Mouse (Mus musculus) monocyte, adult 5-6 weeks (primary cell): Measurements from ENCODE around the gene Tspan10. TPM values are rescaled to one million over a fixed set of nuclear protein-coding genes. Genes with fewer than 3 reads are reported as not detected.
A peak's percentile ranks its signal among the peaks of the same experiment; 100 is the strongest.

Experiments used
- ATAC-seq: fragments of 153-309, 156-312 bp; replicated peaks from 2 replicates; pipeline ENCODE4 v1.8.0; 2017; ENCODE audit warnings: mild to moderate bottlenecking; ENCODE audit not compliant: low TSS enrichment, insufficient number of reproducible peaks, severe bottlenecking, poor library complexity, low FRiP score
- total RNA-seq: library from RNA; stranded (forward); fragments of 200-1000, 200-491, 200-594 nt; gene quantifications from 3 replicates; pipeline ENCODE4 v1.2.3, GENCODE M21; 2017

Gene Tspan10
- total RNA-seq, 1 experiment from 2014 or later, result not detected

DNA sequence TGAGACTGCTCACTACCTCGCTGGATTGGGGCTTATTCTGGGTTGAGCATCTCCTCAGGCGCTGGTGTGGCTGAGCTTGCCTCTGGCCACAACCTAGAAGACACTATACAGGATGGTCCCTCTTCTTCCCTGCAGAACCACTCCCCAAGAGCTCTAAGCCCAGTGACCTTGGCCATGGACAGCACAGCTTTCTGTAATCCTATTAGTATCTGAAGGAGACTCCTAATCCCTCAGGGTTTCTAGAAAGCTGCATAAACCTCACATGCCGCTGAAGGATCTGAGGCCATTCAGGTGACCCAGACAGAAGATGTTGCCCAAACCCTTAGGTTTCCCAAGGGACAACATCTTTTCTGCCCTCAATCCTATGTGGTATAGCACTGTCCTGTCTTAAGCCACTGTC, 9.8 kb downstream of the Tspan10 start:
- no peak for ATAC-seq

DNA sequence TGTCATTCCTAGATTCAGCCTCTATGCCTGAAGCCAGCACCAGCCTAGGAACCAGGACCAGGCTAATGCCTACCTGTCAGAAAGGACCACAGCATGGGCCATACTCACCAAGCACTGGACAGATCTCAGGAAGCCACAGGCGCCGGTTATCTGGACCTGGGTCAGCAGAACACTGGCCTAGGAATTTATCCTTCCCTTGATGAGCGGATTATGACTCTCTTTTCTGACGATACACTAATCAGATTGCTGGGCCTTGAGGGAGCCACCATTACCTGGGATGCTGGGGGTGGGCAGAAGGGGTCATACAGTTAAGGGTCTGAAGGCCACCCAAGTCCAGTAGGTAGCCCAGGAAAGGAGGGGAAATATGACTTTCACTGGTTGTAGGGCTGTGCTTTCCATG, 10.9 kb downstream of the Tspan10 start, which contains the start of gene Pde6g:
Gene Pde6g (minus strand): TSS at position 195 of the 400 bp plus-strand sequence.
- ATAC-seq, result no peak

DNA sequence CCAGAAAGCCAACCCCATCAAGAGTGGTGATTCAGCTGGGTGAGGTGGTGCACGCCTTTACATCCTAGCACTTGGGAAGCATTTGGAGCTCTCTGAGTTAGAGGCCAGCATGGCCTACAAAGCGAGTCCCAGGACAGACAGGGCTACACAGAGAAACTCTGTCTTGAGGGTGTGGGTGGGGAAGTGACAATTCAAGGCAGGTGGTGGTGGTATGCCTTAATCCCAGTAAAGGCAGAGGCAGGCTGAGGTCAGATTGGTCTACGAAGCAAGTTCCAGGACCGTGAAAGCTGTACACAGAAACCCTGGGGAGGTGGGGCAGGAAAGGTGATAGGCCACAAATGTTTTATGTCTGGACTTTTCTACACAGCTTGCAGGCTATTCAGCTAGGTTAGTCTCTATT, 12.5 kb downstream of the Tspan10 start:
- no peak for ATAC-seq

DNA sequence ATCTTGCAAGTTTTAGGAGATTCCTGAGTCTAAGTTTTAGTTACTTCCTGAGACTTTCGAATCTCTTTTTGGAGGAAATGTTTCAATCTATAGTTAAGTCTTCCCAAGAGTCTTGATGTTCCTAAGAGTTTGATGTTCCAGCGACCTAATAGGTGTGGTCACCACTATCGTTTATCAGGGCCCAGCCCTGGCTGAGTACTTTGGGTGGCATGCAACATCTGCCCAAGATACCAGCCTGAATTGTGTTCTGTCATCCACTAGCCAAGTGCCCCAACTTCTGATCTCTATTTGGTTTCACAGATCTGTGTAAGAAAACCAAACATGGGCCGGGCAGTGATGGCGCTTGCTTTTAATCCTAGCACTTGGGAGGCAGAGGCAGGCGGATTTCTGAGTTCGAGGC, 13.0 kb downstream of the Tspan10 start:
- ATAC-seq, result no peak

DNA sequence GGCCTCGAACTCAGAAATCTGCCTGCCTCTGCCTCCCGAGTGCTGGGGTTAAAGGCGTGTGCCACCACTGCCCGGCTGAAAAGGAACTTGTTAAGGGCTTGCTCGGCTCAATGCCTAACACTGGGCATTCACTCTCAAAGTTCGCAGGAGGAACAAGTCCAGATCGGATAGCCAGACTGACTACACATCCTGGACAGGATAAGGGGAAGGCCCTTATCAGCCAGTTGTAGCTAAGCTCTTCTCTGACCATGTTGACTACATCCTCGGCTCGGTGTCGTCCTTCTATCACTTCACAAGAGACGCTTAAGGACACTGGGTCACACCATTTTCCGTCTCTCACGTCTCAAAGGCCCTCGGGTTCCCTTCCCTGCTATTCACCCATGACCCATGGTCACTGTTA, 14.9 kb downstream of the Tspan10 start:
- no peak for ATAC-seq

DNA sequence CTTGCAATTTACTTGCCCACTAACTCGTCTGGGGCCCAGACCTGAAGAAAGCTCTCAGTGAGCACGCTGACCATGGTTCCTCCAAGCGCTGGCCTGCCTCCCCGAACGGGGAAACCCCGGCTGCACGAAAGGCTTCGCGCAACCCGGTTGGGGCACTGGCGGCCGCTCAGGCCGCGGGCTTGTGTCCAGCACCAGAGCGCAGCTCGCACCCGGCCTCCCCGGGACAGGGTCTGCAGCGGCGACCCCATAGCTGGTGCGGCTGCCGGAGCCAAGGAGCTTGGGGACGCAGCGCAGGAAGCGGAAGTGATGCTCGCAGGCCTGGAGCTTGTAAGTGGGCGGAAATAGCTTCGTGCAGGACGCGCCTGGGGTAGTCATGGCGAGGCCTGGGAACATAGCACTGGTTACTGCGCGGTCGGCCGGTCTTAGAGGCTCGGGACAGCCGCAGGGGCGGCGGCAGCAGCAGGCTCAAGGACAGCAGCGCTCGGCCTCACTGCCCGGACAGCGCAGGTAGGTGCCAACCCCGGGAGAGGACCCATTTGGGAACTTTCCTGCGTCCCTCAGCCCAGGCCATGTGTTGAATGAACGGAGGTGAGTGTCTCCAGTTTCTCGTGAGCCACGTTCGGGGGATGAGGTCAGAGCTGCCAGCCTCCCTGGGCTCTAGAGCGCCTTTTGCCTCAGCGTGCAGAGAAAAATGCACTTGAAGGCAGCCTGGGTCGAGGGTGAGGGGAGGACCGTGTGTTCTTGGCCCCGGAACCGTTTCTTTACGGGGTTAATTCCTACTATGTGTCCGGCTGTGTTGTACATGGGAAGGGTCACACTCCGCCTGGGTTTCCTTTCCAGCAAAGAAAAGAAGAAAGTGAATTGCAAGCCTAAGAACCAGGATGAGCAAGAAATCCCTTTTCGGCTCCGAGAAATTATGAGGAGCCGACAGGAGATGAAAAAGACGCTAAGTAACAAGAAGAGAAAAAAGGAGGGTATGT, 15.6 kb downstream of the Tspan10 start, which contains the start of the genes Oxld1 and Ccdc137:
Gene Oxld1 (minus strand): TSS at position 297 of the 980 bp plus-strand sequence.
Gene Ccdc137 (plus strand): TSS at position 344 of the 980 bp plus-strand sequence.
- peak; percentile 93 for ATAC-seq

DNA sequence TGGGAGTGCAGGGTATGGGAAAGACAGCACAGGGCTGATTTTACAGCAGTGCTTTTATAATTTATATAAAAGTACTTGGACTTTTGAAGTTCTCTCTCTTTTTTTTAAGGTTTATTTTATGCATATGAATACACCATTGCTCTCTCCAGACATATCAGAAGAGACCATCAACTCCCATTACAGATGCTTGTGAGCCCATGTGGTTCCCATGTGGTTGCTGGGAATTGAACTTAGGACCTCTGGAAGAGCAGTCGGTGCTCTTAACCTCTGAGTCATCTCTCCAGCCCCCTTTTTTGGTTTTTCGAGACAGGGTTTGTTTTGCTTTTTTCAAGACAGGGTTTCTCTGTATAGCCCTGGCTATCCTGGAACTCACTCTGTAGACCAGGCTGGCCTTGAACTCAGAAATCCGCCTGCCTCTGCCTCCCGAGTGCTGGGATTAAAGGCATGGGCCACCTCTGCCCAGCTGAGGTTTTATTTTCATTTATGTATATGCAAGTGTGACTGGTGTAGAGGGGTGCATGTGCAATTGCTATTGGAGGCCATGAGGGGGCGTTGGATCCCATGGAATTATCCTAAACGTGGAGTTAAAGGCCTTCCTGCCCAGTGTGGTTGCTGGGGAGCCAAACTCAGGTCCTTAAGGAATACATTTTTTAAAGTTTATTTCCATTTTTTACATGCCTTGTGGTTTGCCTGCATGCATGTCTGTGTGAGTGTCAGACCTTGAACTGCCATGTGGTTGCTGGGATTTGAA, 16.6 kb downstream of the Tspan10 start:
- ATAC-seq, result no peak

DNA sequence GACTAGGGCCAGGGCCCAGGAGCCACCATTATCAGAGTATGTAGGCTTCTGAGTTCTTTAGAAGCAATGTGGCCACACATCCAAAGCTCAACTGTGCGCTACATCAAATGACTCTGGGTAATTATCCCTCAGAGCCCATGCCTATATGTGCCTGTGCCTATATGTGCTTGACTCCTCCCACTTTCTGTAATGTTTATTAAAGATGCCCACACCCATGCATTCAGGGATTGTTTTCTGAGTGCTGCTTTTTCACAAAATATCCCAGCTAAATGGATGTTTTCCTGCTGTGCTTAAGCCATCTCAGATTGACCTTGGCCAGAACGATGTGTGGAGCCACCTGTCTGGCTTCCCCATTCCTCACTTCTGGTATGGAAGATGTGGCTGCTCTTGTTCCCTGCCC, 21.1 kb downstream of the Tspan10 start:
- no peak for ATAC-seq

DNA sequence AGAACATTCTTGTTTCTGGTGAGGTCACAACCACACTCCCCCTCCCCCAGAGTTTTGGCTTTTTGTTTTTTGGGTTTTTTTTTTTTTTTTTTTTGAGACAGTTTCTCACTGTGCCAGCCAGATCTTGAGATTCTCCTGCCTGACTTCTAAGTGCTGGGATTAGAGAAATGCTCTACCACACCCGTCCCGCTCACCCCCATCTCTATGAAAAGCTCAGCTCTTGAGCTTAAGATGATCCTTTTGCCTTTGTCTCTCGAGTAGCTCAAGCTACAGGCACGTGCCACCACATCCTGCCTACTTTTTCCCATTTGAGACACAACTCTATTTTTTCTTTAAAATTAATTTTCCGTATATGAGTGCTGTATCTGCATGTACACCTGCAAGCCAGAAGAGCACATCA, 21.9 kb downstream of the Tspan10 start:
- ATAC-seq, result no peak

DNA sequence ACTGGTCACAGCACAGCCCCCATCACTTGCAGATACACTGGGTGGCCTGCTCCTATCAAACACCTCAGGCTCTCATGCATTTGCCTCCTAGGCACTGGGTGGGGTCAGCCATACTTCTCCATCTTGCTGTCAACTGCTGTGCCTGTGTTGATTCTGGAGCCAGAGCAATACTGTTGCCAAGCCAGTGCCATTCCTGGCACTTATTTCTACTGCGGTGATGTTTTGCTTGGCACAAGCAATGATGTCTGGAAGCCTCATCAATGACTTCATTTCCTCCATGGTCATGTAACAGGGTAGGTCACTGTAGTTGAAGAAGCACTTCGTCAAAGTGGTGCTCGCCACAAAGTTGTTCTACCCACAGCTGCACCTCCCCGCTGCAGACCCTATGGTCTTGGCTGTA, 23.1 kb downstream of the Tspan10 start:
- no peak for ATAC-seq

DNA sequence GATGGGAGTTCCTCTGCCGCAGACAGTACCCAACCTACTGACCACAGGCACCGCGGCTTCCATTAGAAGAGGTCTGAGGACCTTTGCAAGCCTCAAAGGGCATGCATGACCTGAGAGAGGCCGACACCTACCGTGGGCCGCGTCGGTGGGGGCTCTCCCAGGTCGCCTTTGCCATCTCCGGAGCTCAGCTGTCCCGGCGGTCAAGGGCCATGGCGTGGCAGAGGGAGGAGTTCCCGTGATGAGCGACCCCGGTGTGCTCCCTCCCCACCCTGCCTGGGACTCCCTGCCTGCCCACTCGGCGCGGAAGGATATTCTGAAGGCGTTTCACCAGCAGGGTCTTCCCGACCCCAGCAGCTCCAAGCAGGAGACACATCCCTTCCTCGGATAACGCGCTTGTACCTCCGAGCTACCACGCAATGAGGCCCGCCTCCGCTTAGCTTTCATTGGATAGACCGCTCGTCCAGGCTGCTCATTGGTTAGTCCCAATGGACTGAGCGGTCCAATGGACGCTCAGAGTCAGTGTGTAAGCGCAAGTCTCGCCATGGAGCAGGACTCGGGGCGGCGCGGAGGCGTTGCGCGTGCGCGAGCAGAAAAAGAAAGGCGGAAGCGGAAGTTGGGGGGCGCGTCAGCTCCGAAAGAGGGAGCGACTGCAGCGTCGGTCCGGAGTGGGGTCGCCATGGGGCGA, 24.7 kb downstream of the Tspan10 start, which contains the start of gene Arl16:
Gene Arl16 (minus strand): TSS at position 557 of the 685 bp plus-strand sequence.
- peak; percentile 98 for ATAC-seq

DNA sequence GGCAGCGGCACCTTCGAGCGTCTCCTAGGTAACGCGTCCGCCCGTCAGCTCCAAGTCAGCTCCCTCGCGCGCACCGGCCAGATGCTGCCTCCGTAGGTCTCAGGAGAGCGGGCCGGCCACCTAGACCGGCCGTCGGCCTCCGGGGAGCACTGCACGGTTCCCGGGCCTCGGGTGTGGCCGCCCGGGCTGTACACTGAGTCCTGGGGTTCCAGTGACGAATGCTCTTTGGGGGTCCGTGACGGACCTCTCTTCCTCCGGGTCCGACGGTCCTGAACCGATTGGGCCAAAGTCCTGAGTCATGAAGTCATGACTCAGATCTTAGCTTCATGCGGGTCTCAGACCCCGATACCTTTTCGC, 25.3 kb downstream of the Tspan10 start:
- no peak for ATAC-seq

DNA sequence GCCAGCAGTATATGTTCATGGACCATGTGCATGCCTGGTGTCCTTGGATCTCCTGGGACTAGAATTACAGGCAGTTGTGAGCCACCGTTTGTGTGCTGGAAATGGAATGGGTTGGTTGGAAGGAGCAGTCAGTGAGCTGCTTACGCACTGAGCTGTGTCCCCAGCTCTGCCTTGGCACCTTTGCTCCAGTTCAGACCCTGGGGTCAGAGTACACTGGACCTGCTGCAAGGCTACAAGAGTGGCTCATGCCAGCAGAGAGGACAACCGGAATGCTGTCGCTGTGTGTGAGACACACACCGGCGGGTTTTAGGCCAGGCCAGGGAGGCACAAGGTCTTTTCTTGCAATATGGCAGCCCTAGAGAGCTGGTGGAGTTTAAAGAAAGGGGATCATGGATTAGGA, 29.6 kb downstream of the Tspan10 start:
- no peak for ATAC-seq

DNA sequence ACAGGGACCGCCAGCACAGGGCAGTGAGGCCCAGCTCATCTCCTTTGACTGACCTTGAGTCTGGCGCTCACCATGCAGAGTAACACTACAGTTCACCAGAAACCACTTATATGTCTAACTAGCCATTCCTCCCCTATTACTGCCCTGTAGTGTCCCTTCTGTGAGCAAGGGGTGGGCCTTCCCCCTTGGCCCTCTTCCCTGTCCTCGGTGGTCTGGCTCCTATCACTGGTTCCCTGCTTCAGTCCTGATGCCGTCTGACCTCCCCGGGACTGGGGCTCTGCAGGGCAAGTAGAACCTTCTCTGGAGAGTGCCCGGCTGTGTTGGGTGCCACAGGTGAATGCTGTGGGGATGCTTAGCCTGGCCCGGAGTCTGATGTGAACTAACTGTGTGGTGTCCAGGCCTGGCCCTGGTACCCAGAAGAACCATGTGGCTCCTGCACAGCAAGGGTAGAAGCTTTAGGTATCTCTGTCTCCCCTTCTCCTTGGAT, 41.0 kb downstream of the Tspan10 start:
- ATAC-seq, result no peak

DNA sequence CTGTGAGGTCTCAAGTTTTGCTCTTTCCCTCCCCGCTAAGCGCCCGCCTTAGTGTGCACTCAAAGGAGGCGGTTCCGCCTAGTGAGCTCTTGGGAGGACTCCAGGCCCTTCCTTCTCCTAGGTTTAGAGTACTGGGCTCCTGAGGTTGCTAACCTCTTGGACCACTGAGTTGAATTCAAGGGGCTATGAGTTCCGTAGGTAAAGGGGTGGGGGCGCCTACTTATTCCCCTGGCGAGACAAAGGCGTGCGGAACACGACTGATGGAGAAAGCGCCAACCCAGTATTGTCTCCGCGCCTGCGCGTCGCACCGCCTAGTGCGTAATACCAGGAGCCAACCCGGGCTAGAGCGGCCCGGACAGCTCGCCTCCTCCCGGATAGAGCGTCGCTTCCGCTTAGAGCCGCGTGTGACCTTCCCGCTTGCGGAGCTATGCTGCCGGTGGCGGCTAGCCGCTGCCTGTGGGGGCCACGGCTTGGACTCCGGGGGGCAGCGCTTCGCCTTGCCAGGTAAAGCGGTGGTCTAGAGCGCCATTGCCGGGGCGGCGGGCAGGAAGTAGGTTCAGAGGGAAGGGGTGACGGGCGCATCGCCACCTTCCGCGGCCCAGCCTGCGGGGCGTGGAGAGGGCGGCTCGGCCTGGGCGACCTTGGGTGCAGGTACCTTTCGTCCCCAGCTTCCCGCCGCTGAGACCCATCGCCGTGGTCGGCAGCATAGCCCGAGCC, 42.0 kb downstream of the Tspan10 start, which contains the start of gene Mrpl12:
Gene Mrpl12 (plus strand): TSS at position 349 of the 717 bp plus-strand sequence.
- ATAC-seq, result peak; percentile 85

DNA sequence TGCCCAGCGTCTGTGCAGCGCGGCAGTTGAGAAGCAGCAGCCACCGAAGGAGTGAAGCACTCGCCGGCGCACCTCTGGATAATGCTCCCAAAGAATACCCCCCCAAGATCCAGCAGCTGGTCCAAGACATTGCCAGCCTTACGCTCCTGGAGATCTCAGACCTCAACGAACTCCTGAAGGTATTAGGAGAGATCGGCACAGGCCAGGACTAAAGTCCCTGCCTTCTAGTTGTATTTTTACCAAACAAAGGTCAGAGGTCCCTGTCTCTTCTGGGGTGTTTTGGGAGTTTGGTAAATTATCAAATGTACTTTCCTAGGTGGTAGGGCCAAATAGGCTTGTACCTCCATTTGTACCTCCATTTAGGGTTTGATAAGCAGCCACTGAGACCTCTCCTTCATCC, 42.8 kb downstream of the Tspan10 start:
- ATAC-seq, result no peak

DNA sequence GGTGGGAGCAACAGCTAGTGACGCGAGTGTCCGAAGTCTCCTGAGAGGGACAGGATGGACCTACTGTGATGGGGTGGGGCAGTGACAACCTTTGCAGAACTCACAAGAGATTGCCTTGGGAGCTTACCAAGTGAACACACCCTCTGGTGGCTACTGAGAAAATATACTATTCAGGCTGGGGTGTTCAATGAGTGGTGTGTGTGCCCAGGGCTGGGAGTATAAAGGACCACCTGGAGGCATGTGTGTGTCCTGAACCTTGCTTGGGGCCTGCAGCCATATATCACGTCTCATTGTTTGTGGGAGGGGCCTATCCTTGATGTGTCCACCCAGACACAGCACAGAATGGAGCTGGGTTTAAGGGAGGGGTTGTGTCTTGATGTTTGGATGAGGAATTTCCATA, 46.1 kb downstream of the Tspan10 start:
- no peak for ATAC-seq

DNA sequence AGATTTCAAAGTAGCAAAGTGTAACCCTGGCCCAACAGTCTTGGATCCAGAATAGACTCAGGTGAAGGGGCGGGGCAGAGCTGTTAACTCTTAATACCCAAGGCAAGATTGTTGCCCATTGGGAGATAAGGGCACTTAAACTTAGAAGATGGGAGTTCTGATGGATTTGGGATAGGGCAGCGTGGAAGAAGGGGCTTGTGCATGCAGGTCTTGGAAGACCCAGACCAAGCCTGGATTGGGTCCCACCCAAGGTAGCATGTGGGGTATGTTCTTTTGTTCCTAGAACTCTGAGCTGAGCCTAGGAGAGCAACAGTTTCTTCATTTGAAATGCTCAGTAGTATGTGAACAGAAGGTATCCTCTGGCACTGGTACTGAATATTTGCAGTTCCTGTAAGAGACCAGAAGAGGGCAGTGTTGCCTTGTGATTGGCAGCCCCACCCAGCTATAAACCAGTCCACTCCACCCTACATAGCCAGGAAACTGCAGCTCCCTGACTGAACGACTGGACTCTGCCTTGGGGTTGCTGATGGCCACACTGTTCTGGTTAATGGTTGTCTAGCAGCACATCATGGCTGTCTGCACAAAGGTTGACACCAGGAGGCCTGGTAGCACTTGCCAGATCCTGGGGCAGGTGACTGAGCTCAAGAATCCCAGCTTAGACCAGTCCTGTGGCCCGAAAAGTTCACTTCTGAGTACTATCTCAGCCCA, 46.8 kb downstream of the Tspan10 start:
- ATAC-seq, result peak; percentile 68
